Mouse (Mus musculus): Measurements from ENCODE around the gene Plppr3. TPM values are rescaled to one million over a fixed set of nuclear protein-coding genes. Genes with fewer than 3 reads are reported as not detected.

Plppr3 gene
- total and polyA plus RNA-seq, 2 experiments from 2014 or later, result 328 to 473 TPM

GRCm38 (mm10) chr10:79840644-79841551 is 33.5 kb downstream of the Plppr3 start:
- H3K4me3 ChIP-seq (ENCODE audit: low read depth, low read length), result peak overlapping the region; percentile 32
- peak; percentile 76 for DNase-seq
- peak overlapping the region; percentile 40 for H3K9ac ChIP-seq
- peak; percentile 22; the same call in 1 of the 2 replicates for TF ChIP-seq CTCF (IDR thresholded peaks at IDR 0.05; ENCODE audit: low read depth)
- no peaks in the 10 kb centered on the region for H3K9me3 ChIP-seq (ENCODE audit: low read length)
- WGBS, result 1% methylated on average over 24 of the region's 24 CpGs
- peak overlapping the region; percentile 60 for H3K4me2 ChIP-seq (ENCODE audit: low read depth)
- peak; percentile 93 for ATAC-seq
- peak overlapping the region; percentile 64; the same call in 1 of the 2 replicates for H3K27ac ChIP-seq (ENCODE audit: low read depth, low read length)
- no peaks in the 10 kb centered on the region for H3K36me3 ChIP-seq (ENCODE audit: insufficient read depth)
- H3K27me3 ChIP-seq (ENCODE audit: insufficient read depth, low read length), result no peaks in the 10 kb centered on the region
- H3K4me1 ChIP-seq (ENCODE audit: insufficient read depth), result no peaks in the 10 kb centered on the region

DNA sequence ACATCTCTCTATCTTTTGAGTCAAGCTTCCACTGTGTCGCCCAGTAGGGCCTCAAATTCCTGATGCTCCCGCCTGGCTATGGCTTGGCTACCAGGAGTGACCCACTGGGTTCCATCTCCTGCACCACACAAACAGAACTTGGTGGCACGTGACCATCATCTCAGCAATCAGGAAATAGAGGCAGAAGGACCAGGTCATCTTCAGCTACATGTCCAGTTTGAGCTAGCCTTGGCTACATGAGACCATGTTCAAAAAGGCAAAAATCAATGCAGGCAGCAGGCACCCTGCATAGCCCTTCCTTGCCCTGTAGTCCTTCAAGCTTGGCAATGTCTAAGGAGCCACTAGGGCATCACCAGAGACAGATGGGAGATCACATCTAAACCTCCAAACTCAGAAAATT is 34.3 kb downstream of the Plppr3 start:
- no peaks in the 10 kb centered on the region for H3K27me3 ChIP-seq (ENCODE audit: insufficient read depth, low read length)
- no peaks in the 10 kb centered on the region for H3K4me1 ChIP-seq (ENCODE audit: insufficient read depth)
- no peak for TF ChIP-seq CTCF (IDR thresholded peaks at IDR 0.05; ENCODE audit: low read depth)
- H3K36me3 ChIP-seq (ENCODE audit: insufficient read depth), result no peaks in the 10 kb centered on the region
- no peak for ATAC-seq
- H3K27ac ChIP-seq (ENCODE audit: low read depth, low read length), result peak overlapping the region; percentile 64; the same call in 1 of the 2 replicates
- no peak overlapping the region for H3K4me3 ChIP-seq (ENCODE audit: low read depth, low read length)
- H3K9ac ChIP-seq, result 0 out of 2 replicates have a peak overlapping the region, but pooled peaks have one; percentile 40
- H3K4me2 ChIP-seq (ENCODE audit: low read depth), result peak overlapping the region; percentile 60; the same call in 1 of the 2 replicates
- WGBS, result 91% methylated on average over 3 of the region's 3 CpGs
- no peak for DNase-seq
- H3K9me3 ChIP-seq (ENCODE audit: low read length), result no peaks in the 10 kb centered on the region

- 73% methylated on average over 2 of the region's 2 CpGs for WGBS
- H3K9ac ChIP-seq, result no peak overlapping the region
Observed at GRCm38 (mm10) chr10:79838151-79838550, 36.3 kb downstream of the Plppr3 start.

DNA sequence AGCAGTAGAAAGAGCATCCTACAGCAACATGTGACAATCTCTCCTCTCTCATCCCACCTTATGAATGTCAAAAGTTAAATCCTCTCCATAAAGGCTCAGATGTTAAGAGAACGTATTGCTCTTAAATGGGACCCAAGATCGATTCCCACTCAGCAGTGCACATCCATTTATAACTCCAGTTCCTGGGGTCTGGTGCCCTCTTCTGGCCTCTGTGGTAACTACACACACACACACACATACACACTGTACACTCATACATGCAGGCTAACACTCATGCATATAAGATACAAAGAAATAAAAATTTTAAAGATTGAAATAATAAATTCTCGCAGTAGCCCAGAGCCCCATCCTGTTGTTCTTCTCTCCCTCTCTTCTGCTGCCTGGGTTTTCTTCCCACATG is 37.5 kb downstream of the Plppr3 start:
- no peaks in the 10 kb centered on the region for H3K36me3 ChIP-seq (ENCODE audit: insufficient read depth)
- H3K4me1 ChIP-seq (ENCODE audit: insufficient read depth), result no peaks in the 10 kb centered on the region
- no peak overlapping the region for H3K4me3 ChIP-seq (ENCODE audit: low read depth, low read length)
- H3K9me3 ChIP-seq (ENCODE audit: low read length), result no peaks in the 10 kb centered on the region
- no peak overlapping the region for H3K9ac ChIP-seq
- no peaks in the 10 kb centered on the region for H3K27me3 ChIP-seq (ENCODE audit: insufficient read depth, low read length)
- WGBS, result 95% methylated on average over 3 of the region's 3 CpGs
- DNase-seq (no peak), ATAC-seq (no peak)
- H3K4me2 ChIP-seq (ENCODE audit: low read depth), result no peak overlapping the region
- H3K27ac ChIP-seq (ENCODE audit: low read depth, low read length), result no peak overlapping the region
- no peak for TF ChIP-seq CTCF (IDR thresholded peaks at IDR 0.05; ENCODE audit: low read depth)

More at GRCm38 (mm10) chr10:79838151-79838550, 36.3 kb downstream of the Plppr3 start:
- H3K4me3 ChIP-seq (ENCODE audit: low read depth, low read length), result no peak overlapping the region
- H3K36me3 ChIP-seq (ENCODE audit: insufficient read depth), result no peaks in the 10 kb centered on the region
- no peak overlapping the region for H3K4me2 ChIP-seq (ENCODE audit: low read depth)
- no peaks in the 10 kb centered on the region for H3K9me3 ChIP-seq (ENCODE audit: low read length)
- ATAC-seq (no peak), DNase-seq (no peak)
- no peaks in the 10 kb centered on the region for H3K4me1 ChIP-seq (ENCODE audit: insufficient read depth)
- TF ChIP-seq CTCF (IDR thresholded peaks at IDR 0.05; ENCODE audit: low read depth), result no peak
- H3K27me3 ChIP-seq (ENCODE audit: insufficient read depth, low read length), result no peaks in the 10 kb centered on the region
- H3K27ac ChIP-seq (ENCODE audit: low read depth, low read length), result no peak overlapping the region

DNA sequence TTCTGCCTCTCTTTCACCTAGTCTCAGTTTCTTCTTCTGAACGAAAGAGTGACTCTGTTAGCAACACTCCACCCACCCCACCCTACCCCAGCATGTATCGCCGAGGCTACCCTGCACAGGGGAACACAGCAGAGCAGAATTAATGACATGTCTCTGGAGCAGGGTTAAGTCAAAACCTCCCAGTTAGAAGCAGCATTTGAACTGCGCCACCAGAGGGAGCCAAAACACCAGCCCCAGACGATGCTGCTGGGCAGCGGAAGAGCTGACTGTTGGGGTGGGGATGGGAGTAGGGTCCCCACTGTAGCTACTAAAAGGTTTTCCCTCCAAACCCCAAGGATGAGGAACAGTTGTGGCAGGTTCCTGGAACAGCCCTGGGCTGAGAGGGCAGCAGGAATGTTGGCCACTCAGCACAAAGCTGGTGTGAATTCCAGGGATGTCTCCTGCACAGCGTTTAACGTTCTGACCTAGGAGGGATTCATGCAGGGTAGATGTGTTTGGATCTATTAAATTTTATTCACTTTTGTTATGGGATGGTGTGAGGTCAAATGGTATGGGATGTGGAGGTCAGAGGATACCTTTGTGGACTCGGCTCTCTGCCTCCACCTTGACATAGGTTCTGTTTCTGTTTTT is 39.5 kb downstream of the Plppr3 start:
- TF ChIP-seq CTCF (IDR thresholded peaks at IDR 0.05; ENCODE audit: low read depth), result peak; percentile 96
- DNase-seq (peak; percentile 84), ATAC-seq (peak; percentile 84)
- Histone ChIP-seq H3K27me3 (ENCODE audit: insufficient read depth, low read length) (no peaks in the 10 kb centered on the region), H3K4me3 (ENCODE audit: low read depth, low read length) (no peak overlapping the region), H3K27ac (ENCODE audit: low read depth, low read length) (no peak overlapping the region), H3K4me2 (ENCODE audit: low read depth) (no peak overlapping the region), H3K36me3 (ENCODE audit: insufficient read depth) (no peaks in the 10 kb centered on the region), H3K4me1 (ENCODE audit: insufficient read depth) (no peaks in the 10 kb centered on the region), H3K9me3 (ENCODE audit: low read length) (no peaks in the 10 kb centered on the region), H3K9ac (no peak overlapping the region)
- 26% methylated on average over 9 of the region's 9 CpGs for WGBS

DNA sequence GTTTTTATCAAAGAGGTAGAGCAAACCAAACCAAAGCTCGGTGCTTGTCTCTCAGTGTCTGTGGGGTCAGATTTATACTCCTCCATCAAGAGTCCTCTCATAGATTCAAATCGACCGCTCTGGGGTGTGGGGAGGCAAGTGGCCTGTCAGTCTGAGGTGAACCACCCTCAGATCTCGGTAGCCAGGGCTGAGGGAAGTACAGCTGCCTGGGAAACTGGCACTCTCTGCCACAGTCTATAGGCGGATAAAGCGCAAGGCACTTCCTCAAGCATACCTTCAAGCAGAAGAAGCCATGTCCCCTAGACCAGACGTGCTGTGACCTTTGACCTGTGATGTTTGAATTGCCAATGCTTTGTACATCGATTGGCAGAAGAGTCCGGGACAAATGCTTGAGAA is 41.6 kb downstream of the Plppr3 start:
- H3K4me1 ChIP-seq (ENCODE audit: insufficient read depth), result no peaks in the 10 kb centered on the region
- H3K9me3 ChIP-seq (ENCODE audit: low read length), result no peaks in the 10 kb centered on the region
- ATAC-seq, result no peak
- no peaks in the 10 kb centered on the region for H3K36me3 ChIP-seq (ENCODE audit: insufficient read depth)
- H3K4me3 ChIP-seq (ENCODE audit: low read depth, low read length), result no peak overlapping the region
- WGBS, result 80% methylated on average over 9 of the region's 9 CpGs
- no peak overlapping the region for H3K27ac ChIP-seq (ENCODE audit: low read depth, low read length)
- H3K9ac ChIP-seq, result no peak overlapping the region
- no peaks in the 10 kb centered on the region for H3K27me3 ChIP-seq (ENCODE audit: insufficient read depth, low read length)
- H3K4me2 ChIP-seq (ENCODE audit: low read depth), result no peak overlapping the region
- no peak for DNase-seq
- TF ChIP-seq CTCF (IDR thresholded peaks at IDR 0.05; ENCODE audit: low read depth), result no peak

Measured in forebrain, postnatal 0 days (tissue).